Mouse (Mus musculus): ENCODE measurements around the gene Usp49. TPM values are rescaled to one million over a fixed set of nuclear protein-coding genes. Genes with fewer than 3 reads are reported as not detected.
"Not testable (repeated sequence)": the region's sequence is repeated elsewhere in the genome, so short reads cannot be mapped to it uniquely, and the experiment has no call there.

The Usp49 gene
- polyA plus RNA-seq, 1 experiment: 8.3 TPM

DNA sequence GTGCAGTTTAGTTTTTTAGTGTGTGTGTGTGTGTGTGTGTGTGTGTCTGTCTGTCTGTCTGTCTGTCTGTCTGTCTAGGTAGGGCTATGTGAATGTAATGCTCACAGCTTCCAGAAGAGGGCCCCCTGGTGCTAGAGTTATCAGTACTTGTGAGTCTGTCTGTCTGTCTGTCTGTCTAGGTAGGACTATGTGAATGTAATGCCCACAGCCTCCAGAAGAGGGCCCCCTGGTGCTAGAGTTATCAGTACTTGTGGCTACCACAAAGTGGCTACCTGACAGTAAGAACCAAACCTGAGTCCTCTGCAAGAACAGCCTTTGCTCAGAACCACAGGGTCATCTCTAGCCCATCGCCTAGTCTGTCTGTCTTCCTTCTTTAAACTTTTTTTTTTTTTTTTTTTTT is 16.2 kb downstream of the Usp49 start:
- DNase-seq (ENCODE audit: low read depth): no peak

DNA sequence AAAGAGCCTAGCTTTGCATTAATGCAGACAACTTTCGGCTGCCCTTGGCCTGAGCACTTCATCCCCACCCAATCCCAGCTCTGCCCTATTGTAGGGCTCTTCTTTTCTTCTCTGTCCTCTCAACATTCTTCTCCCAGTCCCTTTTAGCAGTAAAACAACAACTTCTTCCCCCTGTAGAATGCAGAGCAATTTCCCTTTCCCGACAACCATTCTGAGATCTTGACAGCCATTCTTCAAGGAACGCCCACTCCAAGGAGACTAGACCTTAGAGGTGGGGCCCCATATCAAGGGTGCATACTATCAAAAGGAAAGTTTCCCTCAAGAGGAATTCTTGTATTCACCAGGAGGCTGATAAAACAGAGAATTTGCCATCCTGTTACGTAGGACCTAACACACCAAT is 18.5 kb downstream of the Usp49 start:
- DNase-seq (ENCODE audit: low read depth): no peak

DNA sequence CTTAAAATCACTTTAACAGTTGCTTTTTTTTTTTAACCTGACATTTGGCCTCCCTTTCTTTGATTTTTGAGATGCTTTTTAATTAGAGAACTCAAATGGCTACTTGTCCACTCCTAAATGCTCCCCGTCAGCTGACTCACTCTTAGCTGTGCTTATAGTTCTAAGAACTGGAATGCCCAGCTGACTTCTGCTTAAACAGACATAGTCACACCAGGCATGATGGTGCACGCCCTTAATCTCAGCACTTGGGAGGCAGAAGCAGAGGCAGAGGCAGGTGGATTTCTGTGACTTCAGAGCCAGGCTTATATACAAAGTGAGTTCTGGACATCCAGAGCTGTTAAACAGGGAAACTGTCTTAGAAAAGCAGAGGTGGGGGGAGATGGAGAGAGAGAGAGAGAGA is 21.5 kb downstream of the Usp49 start:
- DNase-seq (ENCODE audit: low read depth): no peak

DNA sequence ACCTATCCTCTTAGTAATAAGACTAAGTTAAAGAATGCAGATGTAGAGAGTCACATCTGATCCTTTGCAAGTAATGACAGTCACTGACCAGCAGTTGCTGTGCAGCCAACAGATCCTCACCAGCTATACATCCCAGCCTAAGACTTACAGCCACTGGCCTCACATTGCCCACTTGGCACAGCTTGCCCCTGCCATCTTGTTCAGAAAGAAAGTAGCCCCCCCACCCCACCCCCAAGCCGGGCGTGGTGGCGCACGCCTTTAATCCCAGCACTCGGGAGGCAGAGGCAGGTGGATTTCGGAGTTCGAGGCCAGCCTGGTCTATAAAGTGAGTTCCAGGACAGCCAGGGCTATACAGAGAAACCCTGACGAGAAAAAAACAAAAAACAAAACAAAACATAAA is 23.9 kb downstream of the Usp49 start:
- DNase-seq (ENCODE audit: low read depth): not testable (repeated sequence)

DNA sequence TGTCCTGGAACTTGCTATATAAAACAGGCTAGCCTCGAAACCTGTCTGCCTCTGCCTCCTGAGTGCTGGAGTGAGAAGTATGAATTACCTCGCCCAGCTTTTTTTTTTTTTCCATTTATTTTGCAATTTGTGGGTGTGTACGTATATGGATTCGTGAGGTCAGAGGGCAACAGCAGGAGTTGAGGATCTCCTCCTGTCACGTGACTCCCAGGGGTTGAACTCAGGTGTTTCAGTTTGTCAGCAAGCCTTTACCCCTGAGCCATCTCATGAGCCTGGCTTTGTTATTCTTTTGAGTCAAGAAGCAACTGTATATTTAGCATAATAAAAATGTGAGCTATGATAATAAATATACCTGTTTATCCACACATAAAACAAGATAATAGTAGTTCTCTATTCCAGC is 25.2 kb downstream of the Usp49 start:
- no peak for DNase-seq (ENCODE audit: low read depth)

DNA sequence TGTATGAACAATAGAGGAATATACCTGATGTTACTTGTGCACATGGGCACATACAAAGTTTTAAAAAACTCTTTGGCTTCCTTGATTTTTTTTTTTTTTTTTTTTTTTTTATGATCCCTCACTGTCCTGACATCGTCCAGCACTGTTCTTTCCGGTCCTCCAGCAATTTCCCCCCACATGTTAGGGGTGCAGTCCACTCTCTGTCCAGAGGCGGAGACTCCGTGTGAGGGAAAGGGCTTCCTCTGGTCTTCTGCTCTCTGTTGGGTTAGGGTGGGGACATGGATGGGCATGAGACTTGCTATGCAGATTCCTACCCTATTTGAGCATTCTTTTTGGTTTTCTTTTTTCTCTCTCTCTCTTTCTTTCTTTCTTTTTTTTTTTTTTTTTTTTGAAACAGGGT is 27.4 kb downstream of the Usp49 start:
- no peak for DNase-seq (ENCODE audit: low read depth)

DNA sequence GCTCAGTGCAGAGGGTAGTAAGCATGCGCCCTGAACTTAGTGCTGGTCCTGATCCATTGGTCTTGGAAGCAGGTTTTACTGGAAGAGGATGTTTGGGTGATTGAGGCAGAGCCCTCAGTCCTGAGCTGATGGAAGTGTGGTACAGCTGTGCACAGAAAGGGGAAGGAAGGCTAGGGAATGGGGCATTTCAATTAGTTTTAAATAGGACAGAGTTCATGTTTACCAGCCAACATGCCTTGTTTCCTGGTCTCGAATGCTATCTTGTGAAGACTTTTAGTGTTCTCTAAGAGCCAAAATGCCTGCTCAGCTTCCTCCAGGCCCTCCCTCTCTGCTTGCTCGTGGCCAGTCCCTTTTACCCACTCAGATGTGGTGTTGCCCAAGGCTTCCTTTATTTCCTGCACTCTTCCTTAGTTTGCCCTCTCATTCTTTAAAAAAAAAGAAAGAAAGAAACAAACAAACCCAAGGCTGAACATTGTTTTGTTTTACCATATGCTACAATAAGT is 28.3 kb downstream of the Usp49 start:
- DNase-seq (ENCODE audit: low read depth): no peak

DNA sequence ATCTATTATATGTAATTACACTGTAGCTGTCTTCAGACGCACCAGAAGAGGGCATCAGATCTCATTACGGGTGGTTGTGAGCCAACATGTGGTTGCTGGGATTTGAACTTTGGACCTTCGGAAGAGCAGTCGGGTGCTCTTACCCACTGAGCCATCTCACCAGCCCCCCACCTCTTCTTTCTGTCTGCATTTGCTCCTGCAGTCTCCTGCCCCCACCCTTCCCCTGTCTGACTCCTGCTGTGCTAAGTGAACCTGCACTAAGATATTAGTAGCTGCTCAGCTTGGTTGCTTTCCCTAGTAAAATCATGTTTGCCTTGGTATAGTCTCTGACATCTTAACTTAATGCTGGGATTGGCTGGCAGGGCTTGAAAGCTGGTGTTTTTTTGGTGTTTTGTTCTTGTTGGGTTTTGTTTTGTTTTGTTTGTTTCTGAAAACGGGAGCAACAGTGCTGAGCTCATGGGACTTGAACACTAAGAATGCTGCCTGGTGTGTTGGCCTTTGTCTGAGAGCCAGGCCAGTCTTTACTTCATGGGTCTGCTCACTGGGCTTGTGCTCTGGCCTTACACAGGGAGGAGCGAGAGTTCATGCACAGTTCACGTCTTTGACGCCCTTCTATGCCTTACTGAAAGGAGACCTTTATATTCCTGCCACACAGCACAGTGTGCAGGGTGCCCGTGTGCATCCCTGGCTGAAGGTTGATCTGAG is 32.7 kb downstream of the Usp49 start:
- DNase-seq (ENCODE audit: low read depth): no peak

DNA sequence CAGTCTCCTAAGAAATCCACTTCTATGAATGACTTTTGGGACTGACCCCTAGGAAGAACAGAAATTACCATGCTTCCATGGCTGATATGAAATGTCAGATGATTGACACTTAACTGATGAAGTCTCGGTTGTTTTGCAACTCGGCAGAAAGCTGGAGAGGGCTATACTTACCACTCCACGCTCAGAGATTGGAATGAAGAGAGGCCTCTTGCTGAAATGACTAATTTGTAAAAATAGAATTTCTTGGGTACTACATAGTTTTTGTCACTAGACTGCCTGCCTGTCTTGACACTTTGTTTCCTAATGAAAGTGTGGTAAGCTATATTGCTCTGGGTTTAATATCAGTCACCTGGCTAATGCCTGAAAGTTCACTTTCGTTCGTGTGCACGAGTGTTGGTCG is 34.0 kb downstream of the Usp49 start:
- DNase-seq (ENCODE audit: low read depth): no peak

DNA sequence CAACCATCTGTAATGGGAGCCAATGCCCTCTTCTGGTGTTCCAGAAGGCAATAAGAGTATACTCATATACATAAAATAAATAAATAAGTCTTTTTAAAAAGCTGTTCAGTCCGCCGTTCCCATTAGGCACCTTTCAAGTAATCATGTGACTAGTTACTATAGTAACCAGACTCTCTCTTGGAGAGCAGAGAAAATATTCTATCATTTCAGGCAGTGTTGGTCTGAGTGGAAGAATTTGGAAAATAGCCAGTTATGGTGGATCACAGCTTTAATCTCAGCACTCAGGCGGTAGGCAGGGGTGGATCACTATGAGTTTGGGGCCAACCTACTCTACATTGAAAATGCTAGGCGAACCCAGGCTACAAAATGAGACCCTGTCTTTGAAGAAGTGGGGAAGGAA is 38.7 kb downstream of the Usp49 start:
- no peak for DNase-seq (ENCODE audit: low read depth)

DNA sequence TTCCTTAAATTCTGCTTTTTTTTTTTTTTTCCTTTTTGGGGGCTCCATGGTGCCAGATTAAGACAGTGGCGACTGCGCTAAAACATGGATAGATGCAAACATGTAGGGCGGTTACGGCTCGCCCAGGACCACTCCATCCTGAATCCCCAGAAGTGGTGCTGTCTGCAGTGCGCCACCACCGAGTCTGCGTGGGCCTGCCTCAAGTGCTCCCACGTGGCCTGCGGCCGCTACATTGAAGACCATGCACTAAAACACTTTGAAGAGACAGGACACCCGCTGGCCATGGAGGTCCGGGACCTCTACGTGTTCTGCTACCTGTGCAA is 41.5 kb downstream of the Usp49 start:
- no peak for DNase-seq (ENCODE audit: low read depth)

DNA sequence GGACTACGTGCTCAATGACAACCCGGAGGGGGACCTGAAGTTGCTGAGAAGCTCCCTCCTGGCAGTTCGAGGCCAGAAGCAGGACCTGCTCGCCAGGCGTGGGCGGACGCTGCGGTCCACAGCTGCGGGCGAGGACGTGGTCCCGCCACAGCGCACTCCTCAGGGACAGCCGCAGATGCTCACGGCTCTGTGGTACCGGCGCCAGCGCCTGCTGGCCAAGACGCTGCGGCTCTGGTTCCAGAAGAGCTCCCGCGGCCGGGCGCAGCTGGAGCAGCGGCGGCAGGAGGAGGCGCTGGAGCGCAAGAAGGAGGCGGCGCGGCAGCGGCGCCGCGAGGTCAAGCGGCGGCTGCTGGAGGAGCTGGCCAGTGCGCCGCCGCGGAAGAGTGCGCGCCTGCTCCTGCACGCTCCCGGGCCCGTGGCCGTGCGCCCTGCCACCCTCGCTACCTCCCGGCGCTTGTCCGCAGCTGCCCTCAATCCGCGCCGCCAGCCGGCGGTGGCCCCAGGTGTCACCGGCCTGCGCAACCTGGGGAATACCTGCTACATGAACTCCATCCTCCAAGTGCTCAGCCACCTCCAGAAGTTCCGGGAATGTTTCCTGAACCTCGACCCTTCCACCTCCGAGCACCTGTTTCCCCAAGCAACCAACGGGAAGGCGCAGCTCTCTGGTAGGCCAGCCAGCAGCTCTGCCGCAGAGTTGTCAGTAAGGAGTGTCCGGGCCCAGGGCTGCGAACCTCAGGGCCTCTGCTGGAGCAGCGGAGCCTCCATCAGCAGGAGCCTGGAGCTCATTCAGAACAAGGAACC is 42.0 kb downstream of the Usp49 start:
- no peak for DNase-seq (ENCODE audit: low read depth)

DNA sequence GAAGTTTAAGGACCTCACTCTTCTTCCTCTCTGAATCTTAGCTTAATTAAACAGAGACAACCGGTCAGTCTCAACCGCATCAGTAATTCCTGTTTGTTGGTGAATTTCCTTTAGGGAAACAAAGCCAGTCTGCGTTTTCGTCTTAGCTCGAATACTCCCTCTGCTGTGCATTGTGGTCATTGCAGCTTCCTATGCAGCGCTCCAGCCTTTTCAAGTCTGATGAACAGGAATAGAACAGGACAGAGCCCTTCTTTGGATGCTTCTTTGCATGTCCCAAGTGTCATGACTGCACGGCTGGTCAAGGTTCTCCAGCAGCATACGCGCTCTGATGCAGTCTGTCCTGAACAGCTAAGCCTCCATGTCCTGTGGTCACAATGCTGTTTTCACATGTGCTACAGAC is 46.1 kb downstream of the Usp49 start:
- DNase-seq (ENCODE audit: low read depth): no peak

DNA sequence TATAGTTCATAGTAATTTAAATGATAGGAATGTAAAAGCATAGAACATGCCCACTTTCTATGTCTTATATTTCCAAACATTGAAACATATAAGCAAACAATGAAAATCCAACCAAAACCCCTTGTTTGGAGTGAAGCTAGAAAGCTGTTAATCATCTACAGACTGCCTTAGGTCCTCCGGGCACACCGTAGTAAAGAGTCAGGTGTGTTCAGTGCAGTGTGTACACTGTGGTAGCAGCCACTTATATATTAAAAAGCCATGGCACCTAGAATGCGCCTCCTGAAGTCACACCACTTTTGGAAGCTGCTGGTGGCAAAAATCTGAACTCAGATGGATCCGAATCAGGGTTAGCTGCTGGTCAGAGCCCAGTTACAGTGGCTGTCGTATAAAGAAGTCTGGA is 47.7 kb downstream of the Usp49 start:
- DNase-seq (ENCODE audit: low read depth): no peak

DNA sequence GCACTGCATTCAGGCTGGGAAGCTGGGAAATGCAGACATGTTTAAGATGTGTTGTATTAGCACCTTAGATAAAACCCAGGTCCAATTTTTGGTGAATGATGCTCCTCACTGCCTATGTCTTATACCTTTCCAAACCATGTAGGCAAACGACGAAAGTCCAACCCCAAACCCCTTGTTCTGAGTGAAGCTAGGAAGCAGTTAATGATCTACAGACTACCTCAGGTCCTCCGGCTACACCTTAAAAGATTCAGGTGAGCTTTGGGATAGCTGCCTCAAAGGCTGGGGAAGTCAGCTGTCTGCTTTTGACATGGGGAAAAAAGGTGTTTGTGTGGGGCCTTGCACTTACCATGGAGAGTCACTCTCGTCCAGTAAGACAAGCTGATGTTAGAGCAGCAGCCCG is 48.2 kb downstream of the Usp49 start:
- no peak for DNase-seq (ENCODE audit: low read depth)

DNA sequence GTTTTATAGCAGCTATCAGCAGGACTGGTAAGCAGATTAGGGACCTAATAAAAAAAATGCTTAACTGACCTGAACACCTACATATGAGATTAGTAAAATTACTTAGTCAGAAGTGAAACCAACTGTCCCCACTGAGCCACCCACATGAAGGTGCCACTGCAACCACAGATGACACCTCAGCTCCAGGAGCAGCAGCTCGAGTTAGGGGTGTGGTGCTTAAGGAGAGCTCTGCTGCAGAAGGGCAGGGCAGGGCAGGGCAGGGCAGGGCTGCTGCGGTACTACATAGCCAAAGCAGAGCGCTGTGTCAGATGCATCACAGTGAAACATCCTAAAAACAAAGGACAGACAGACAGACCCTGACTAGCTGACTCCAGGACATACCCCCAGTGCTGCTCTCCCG is 52.3 kb downstream of the Usp49 start:
- DNase-seq (ENCODE audit: low read depth): no peak

DNA sequence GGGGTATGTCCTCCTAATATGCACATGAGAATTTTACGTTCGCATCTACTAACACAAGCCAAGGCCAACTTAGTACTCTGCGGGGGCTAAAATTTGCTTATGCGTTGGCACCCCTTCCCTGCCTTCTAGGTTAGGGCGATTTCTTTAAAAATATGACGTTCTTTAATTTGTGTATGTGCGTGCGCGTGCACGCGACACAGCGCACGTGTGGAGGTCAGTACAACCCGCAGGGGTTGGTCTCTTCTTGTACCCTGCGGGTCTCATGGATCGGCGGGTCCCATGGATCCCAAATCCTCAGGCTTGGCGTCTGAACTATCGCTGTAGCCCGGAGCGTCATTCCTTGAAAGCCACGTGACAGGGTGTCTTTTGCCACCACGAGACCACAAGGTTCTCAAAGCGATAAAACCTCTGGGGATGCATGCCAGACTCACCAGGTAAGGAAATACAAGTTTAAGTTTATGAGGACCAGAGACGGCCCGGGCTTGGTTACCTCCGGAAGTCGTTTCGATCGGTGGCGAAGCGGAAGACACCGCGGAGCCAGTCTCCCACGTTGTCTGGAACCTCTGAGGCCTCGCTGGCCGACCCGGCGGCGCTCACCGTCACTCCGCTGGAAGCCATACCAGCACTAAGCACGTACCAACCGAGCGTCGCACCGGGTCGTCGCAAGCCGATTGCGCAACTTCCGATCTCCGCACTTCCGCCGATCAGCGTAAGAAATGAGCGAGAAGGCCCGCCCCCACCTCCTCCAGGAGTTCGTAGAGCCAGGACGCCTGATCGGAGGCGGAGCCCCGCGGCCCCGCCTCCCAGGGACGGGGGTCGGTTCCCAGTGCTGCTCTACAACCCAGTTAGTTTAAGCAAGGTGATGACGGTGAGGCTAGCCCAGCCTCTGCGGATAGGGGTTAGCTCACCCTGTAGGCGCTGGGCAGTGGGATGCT is 57.2 kb downstream of the Usp49 start:
- DNase-seq (ENCODE audit: low read depth): peak; percentile 57

DNA sequence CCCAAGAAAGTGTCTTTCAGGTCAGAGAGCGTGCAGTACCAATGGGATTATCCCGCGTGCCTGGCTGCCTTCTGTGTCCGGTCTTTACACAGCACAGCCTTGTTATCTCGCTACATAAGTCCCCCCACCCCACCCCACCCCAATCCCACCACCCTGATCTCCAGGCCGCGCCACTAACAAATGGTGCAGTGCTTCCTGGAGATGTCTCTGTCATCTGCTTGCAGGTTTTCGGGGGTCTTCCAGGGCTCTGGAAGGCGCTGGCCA is 57.8 kb downstream of the Usp49 start, which contains the start of gene Tomm6:
Gene Tomm6 (minus strand): TSS at position 43 of the 264 bp plus-strand sequence.
- DNase-seq (ENCODE audit: low read depth): no peak

DNA sequence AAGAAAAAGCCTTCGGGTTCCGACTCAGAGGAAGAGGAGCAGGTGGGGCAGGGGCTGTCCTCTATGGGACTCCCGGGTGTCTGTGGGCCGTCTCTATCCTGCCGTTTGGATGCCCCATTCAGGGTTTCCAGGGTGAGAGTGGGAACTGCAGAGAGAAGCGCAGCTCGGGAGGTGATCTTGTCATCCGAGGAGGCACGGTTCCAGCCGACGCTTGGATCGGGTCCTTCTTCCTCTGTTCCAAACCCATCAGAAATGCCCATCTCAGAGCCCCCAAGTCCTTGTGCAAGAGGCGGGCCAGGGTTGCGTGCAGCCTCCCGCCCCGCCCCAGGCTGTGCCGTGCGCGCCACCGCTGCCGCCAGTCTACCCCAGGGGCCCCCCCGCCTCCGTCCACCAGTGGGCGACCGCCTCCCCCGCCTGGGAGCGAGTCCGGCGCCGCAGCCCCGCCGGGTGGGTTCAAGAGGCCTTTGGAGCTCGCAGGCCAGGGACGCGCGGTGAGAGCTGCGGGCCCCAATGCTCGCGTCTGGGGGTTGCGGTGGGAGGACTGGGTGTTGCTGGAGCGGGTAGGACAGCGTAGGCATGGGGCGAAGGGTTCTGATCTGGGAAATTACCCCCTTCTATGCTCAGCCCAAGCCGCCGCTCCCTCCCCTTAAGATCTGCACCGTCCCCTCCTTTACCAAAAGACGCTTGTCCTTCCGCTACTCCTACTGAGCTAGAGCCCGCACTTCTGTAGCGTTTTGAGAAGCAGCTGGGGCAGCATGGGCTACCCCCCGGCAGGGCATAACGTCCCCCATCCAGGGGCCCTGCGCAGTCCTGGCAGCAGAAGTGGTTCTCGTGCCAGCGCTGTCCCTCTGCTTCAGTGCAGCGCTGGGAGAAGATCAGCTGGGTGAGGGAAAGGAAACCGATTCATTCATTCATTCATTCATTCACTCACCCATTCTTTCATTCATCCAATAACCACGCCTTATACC is 58.4 kb downstream of the Usp49 start, which contains the start of gene Frs3:
Gene Frs3 (plus strand): TSS at position 423 of the 968 bp plus-strand sequence.
- DNase-seq (ENCODE audit: low read depth): no peak

DNA sequence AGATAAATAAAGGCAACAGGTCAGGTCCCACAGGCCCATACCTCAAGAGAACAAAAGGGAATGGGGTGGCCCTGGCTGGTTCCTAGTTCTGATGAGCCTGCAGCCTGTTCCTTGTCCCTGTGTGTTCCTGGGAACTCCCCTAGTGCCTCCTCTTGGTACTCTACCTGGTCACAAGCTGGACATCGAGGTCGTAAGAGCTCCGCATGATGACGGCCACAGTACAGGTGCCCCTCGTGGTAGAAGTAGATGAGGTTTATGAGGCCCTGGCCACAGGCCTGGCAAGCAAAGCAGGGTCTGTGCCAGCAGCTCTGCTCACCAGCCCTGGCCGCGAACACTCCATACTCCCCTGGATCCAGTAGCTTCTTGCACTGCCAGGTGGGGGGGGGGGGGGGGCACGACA is 59.4 kb downstream of the Usp49 start:
- DNase-seq (ENCODE audit: low read depth): no peak

DNA sequence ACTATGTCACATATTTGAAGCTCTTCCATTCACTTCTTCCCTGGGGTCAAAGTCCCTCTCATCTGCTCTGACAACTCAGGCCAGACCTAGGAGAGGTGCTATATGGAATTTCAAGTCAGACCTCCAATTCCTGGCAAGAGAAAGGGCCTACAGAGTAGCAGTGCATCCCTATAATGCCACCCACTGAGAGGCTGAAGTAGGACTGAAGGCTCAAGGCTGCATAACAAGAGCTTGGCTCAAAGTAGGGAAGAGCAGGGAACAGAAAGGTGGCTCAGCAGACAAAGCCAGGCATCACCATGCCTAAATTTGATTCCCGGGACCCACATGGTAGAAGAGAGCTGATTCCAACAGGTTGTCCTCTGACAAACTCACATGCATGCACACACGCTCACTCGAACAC is 61.2 kb downstream of the Usp49 start:
- no peak for DNase-seq (ENCODE audit: low read depth)

All from gonadal fat pad, adult 2 months (tissue).